Mouse (Mus musculus) C2C12 (cell line): ENCODE results near the gene Zgpat. TPM values are rescaled to one million over a fixed set of nuclear protein-coding genes. Genes with fewer than 3 reads are reported as not detected.

ENCODE experiments used
- H3K27me3 ChIP-seq: one replicate; pipeline ENCODE4 v1.6.1; 2011; ENCODE audit not compliant: control insufficient read depth, insufficient read depth, insufficient read length
- H3K36me3 ChIP-seq: one replicate; pipeline ENCODE4 v1.6.1; 2011; ENCODE audit not compliant: control insufficient read depth, insufficient read depth
- H3K4me3 ChIP-seq: one replicate; pipeline ENCODE4 v1.5.1; 2011; ENCODE audit warnings: mild to moderate bottlenecking, control low read depth; ENCODE audit not compliant: poor library complexity, insufficient read depth, severe bottlenecking
- H3K79me2 ChIP-seq: one replicate; pipeline ENCODE4 v1.6.1; 2011; ENCODE audit not compliant: control insufficient read depth, insufficient read depth
- H3K79me3 ChIP-seq: one replicate; pipeline ENCODE4 v1.6.1; 2011; ENCODE audit warnings: low read depth, control low read depth
- H3ac ChIP-seq: one replicate; pipeline ENCODE3; 2011; ENCODE audit warnings: low read depth; ENCODE audit not compliant: control insufficient read depth, insufficient read length
- CEBPB ChIP-seq: IDR thresholded peaks from one replicate; pipeline ENCODE4 v1.6.1; 2011; ENCODE audit warnings: low read depth, mild to moderate bottlenecking, control low read depth, moderate library complexity
- CTCF ChIP-seq: IDR thresholded peaks from one replicate; pipeline ENCODE4 v1.5.1; 2011; ENCODE audit not compliant: control insufficient read depth, insufficient read depth, insufficient read length
- FOSL1 ChIP-seq: IDR thresholded peaks from one replicate; pipeline ENCODE4 v1.8.0; 2011; ENCODE audit warnings: mild to moderate bottlenecking, low read length; ENCODE audit not compliant: poor library complexity, insufficient read depth, severe bottlenecking
- MAX ChIP-seq: IDR thresholded peaks from one replicate; pipeline ENCODE4 v1.6.1; 2011; ENCODE audit warnings: mild to moderate bottlenecking, control low read depth
- MYOD1 ChIP-seq: IDR thresholded peaks from one replicate; pipeline ENCODE4 v1.6.1; 2011; ENCODE audit warnings: low read depth; ENCODE audit not compliant: control insufficient read depth, insufficient read length
- MYOG ChIP-seq: IDR thresholded peaks from one replicate; pipeline ENCODE4 v1.6.1; 2011; ENCODE audit not compliant: control insufficient read depth, insufficient read length; ENCODE audit errors: extremely low read depth
- USF1 ChIP-seq: IDR thresholded peaks from one replicate; pipeline ENCODE4 v1.6.1; 2011; ENCODE audit warnings: low read depth, mild to moderate bottlenecking, control low read depth, moderate library complexity
- polyA plus RNA-seq: library from polyadenylated mRNA; unstranded; fragments of >200 nt; fragmentation: generic; extraction: Trizol; gene quantifications from one replicate; pipeline ENCODE4 v1.2.1, GENCODE M21; 2012; ENCODE audit warnings: missing spikeins

Zgpat gene
- polyA plus RNA-seq, 1 experiment, result 16.5 TPM

- H3K36me3 ChIP-seq, result peaks cover 14% of the 10 kb centered on the region
- no peak overlapping the region for H3ac ChIP-seq
- no peak for TF ChIP-seq MAX
- TF ChIP-seq MYOD1, result no peak
- no peak for TF ChIP-seq USF1
- no peak for TF ChIP-seq MYOG
- no peak for TF ChIP-seq CTCF
- no peak for TF ChIP-seq CEBPB
- no peak for TF ChIP-seq FOSL1
Observed at GRCm38 (mm10) chr2:181390136-181390870, 25.6 kb downstream of the Zgpat start.

DNA sequence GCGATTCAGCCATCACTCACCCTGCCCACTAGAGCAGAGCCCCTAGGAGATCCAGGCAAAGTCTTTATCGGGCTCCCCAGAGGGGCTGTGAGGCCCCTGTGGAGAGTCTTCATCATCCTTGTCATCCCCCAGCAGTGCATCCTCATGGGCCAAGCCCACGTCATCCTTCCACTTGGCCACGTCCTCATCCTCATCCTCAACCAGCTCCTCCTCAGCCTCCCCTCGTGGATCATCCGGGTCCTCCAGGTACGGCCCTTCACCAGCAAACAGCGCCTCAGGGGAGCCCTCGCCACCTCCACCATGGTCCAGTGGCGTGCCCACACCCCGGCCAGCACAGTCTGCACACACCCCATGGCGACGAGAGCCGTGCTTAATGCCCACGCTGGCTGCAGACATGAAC is 26.3 kb downstream of the Zgpat start:
- Histone ChIP-seq H3K79me2 (no peaks in the 10 kb centered on the region), H3K4me3 (no peak overlapping the region), H3ac (no peak overlapping the region), H3K36me3 (peaks cover 14% of the 10 kb centered on the region), H3K27me3 (no peaks in the 10 kb centered on the region), H3K79me3 (no peaks in the 10 kb centered on the region)
- TF ChIP-seq MAX, result no peak
- no peak for TF ChIP-seq MYOD1
- TF ChIP-seq MYOG, result no peak
- TF ChIP-seq CTCF, result no peak
- TF ChIP-seq CEBPB, result no peak
- no peak for TF ChIP-seq FOSL1
- TF ChIP-seq USF1, result no peak

More at GRCm38 (mm10) chr2:181390136-181390870, 25.6 kb downstream of the Zgpat start:
- no peaks in the 10 kb centered on the region for H3K79me3 ChIP-seq
- no peaks in the 10 kb centered on the region for H3K79me2 ChIP-seq
- no peak overlapping the region for H3K4me3 ChIP-seq
- H3K27me3 ChIP-seq, result no peaks in the 10 kb centered on the region

DNA sequence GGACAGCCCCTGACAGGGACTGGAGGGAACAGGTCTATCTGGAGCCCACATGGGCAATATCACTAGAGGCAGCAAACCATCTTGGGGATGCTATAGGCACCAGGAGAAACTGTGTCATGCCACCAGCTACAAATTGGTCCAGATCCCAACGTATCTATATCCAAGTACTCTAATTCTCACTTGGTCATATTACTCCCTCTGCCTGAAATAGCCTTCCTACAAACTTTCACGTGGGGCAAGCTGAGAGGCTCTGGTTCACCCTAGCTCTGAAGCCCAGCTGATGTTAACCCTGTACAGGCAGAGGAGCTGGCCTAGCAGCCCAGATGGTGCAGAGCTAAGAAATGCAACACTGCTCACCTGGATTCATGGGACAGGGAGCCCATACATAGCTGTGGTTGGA is 26.8 kb downstream of the Zgpat start:
- Histone ChIP-seq H3K27me3 (no peaks in the 10 kb centered on the region), H3K4me3 (no peak overlapping the region)

DNA sequence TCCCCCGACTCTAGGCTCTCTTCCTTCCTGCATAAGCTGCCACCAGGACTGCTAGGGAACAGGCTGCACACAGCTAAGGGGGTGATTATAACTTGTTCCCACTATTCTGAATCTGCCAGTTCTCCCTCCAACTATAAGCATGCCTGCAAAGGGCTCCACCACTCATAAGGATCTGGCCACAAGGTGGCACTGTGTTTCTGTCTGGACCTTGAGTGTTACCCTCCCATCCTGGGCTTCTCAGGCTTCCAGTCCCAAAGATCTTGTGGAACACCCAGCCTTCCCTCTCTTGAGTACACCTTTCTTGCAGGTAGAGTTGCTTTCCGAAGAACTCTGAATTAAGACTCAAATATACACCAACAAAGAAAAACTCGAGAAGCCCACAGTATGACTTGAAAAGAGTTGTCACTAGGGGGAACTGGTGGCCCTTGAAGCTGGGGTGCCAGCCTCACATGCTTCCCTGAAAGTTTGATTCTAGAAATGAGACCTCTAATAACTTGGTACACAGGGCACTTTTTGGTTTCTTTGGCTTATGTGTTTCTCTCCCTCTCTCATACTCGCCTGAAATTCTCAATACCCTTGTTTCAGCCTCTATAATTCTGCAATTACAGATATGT is 28.0 kb downstream of the Zgpat start:
- Histone ChIP-seq H3K27me3 (no peaks in the 10 kb centered on the region), H3K79me2 (no peaks in the 10 kb centered on the region), H3K36me3 (peaks cover under 1% of the 10 kb centered on the region), H3ac (no peak overlapping the region), H3K4me3 (no peak overlapping the region), H3K79me3 (no peaks in the 10 kb centered on the region)
- TF ChIP-seq CTCF (peak; percentile 83), MYOG (no peak)

More for the DNA sequence above, 26.8 kb downstream of the Zgpat start:
- no peaks in the 10 kb centered on the region for H3K79me3 ChIP-seq
- peaks cover 9% of the 10 kb centered on the region for H3K36me3 ChIP-seq
- no peak overlapping the region for H3ac ChIP-seq
- TF ChIP-seq MYOG (no peak), MAX (no peak), FOSL1 (no peak), CEBPB (no peak), CTCF (no peak), MYOD1 (no peak), USF1 (no peak)
- H3K79me2 ChIP-seq, result no peaks in the 10 kb centered on the region

GRCm38 (mm10) chr2:181394086-181394485 is 29.4 kb downstream of the Zgpat start:
- no peak overlapping the region for H3ac ChIP-seq
- no peaks in the 10 kb centered on the region for H3K36me3 ChIP-seq
- H3K27me3 ChIP-seq, result no peaks in the 10 kb centered on the region
- TF ChIP-seq MYOG (no peak), MAX (no peak), CTCF (no peak), FOSL1 (no peak), CEBPB (no peak), MYOD1 (no peak), USF1 (no peak)
- no peaks in the 10 kb centered on the region for H3K79me2 ChIP-seq
- H3K4me3 ChIP-seq, result no peak overlapping the region
- no peaks in the 10 kb centered on the region for H3K79me3 ChIP-seq
